8 mouse cellular contexts compared by ENCODE assay signal in genomic region chr15:97825941-97826587, GRCm38 (mm10). TPM values are rescaled to one million over a fixed set of nuclear protein-coding genes. Genes with fewer than 3 reads are reported as not detected.
A peak's percentile ranks its signal among the peaks of the same experiment; 100 is the strongest.
DNase-seq lines count a peak whose midpoint lies in the region; ATAC-seq and TF ChIP-seq lines count a peak whose summit lies in the region.

No protein-coding gene starts in this region.

- WGBS in heart, embryonic 13.5 days: 38% methylated on average over 12 of the region's 12 CpGs
- 44% methylated on average over 12 of the region's 12 CpGs for WGBS in hindbrain, embryonic 10.5 days
- WGBS in midbrain, embryonic 10.5 days: 41% methylated on average over 12 of the region's 12 CpGs

- peak overlapping the region; percentile 69 for H3K4me2 ChIP-seq in heart, embryonic 13.5 days
- peak overlapping the region; percentile 96 for H3K4me2 ChIP-seq in CH12.LX (ENCODE audit: insufficient read depth, low read depth, poor library complexity, severe bottlenecking)

- H3K4me1 ChIP-seq in heart, embryonic 13.5 days: peaks cover 94% of the 10 kb centered on the region
- H3K4me1 ChIP-seq in CH12.LX (ENCODE audit: control insufficient read depth in 1 of 2, insufficient read depth in 2 of 2): peaks cover 49 to 87% of the 10 kb centered on the region in 2 experiments
- H3K4me1 ChIP-seq in hindbrain, embryonic 10.5 days (replicated peaks): peaks cover 96% of the 10 kb centered on the region
- peaks cover 94% of the 10 kb centered on the region for H3K4me1 ChIP-seq in midbrain, embryonic 10.5 days

- peaks cover 18% of the 10 kb centered on the region; the same call in 1 of the 2 replicates for H3K36me3 ChIP-seq in heart, embryonic 13.5 days
- H3K36me3 ChIP-seq in CH12.LX (replicated peaks in 1 of 2; ENCODE audit: control insufficient read depth in 1 of 2, insufficient read depth in 1 of 2, low read length in 1 of 2): peaks cover 0 to 13% of the 10 kb centered on the region in 2 experiments
- H3K36me3 ChIP-seq in hindbrain, embryonic 10.5 days: peaks cover 13% of the 10 kb centered on the region
- peaks cover 8% of the 10 kb centered on the region for H3K36me3 ChIP-seq in midbrain, embryonic 10.5 days

- H3K9ac ChIP-seq in heart, embryonic 13.5 days: peak overlapping the region; percentile 77
- peak overlapping the region; percentile 80 for H3K9ac ChIP-seq in CH12.LX (ENCODE audit: insufficient read depth, low read depth)

- no peak for TF ChIP-seq RAD21 in CH12.LX (IDR thresholded peaks at IDR 0.05; ENCODE audit: low read depth, low read length)

- dilution Hi-C loops in CH12.LX (cut with MboI; ENCODE audit: extremely low pct_ligation_motif_present, extremely low pct_unique_long_range_greater_than_20kb, low sequenced_read_pairs): no loop called here

- H3K27ac ChIP-seq in heart, embryonic 13.5 days (replicated peaks): peak overlapping the region; percentile 80
- H3K27ac ChIP-seq in CH12.LX (ENCODE audit: insufficient read depth, low read depth): peak overlapping the region; percentile 96
- peak overlapping the region; percentile 75 for H3K27ac ChIP-seq in hindbrain, embryonic 10.5 days
- H3K27ac ChIP-seq in midbrain, embryonic 10.5 days (replicated peaks): peak overlapping the region; percentile 11; the same call in 1 of the 2 replicates

- H3K79me2 ChIP-seq in CH12.LX (replicated peaks; ENCODE audit: control insufficient read depth, extremely low read depth, insufficient read depth, poor library complexity, severe bottlenecking): peaks cover 43% of the 10 kb centered on the region

- H3K9me3 ChIP-seq in heart, embryonic 13.5 days: no peaks in the 10 kb centered on the region
- H3K9me3 ChIP-seq in CH12.LX (replicated peaks; ENCODE audit: low read length): no peaks in the 10 kb centered on the region
- H3K9me3 ChIP-seq in hindbrain, embryonic 10.5 days: no peaks in the 10 kb centered on the region
- H3K9me3 ChIP-seq in midbrain, embryonic 10.5 days (replicated peaks): no peaks in the 10 kb centered on the region

- TF ChIP-seq EP300 in CH12.LX (IDR thresholded peaks at IDR 0.05; ENCODE audit: low read length): peak; percentile 81

- no peak for ATAC-seq in heart, embryonic 13.5 days (ENCODE audit: extremely low read depth, insufficient number of reproducible peaks, low FRiP score, low TSS enrichment)

- H3K4me3 ChIP-seq in heart, embryonic 13.5 days: peak overlapping the region; percentile 42
- H3K4me3 ChIP-seq in CH12.LX (replicated peaks in 1 of 3; ENCODE audit: low read depth in 2 of 3, low read length in 2 of 3, poor library complexity in 1 of 3): peak overlapping the region; percentile 32 to 60 (median 46)
- peak overlapping the region; percentile 41; the same call in 1 of the 2 replicates for H3K4me3 ChIP-seq in hindbrain, embryonic 10.5 days
- 0 out of 2 replicates have a peak overlapping the region, but pooled peaks have one; percentile 37 for H3K4me3 ChIP-seq in midbrain, embryonic 10.5 days

- in situ Hi-C loops in CH12.LX (cut with MboI; ENCODE audit: low pct_ligation_motif_present, low pct_unique_long_range_greater_than_20kb, low sequenced_read_pairs): loop anchor here (25.0 kb wide), 1 partner anchor 364 kb away; no protein-coding TSS in a partner anchor

- no peaks in the 10 kb centered on the region for H3K27me3 ChIP-seq in heart, embryonic 13.5 days (replicated peaks)
- no peaks in the 10 kb centered on the region for H3K27me3 ChIP-seq in CH12.LX (replicated peaks)
- peaks cover 22% of the 10 kb centered on the region for H3K27me3 ChIP-seq in hindbrain, embryonic 10.5 days (ENCODE audit: insufficient read depth, poor library complexity, severe bottlenecking)
- peaks cover 27% of the 10 kb centered on the region for H3K27me3 ChIP-seq in midbrain, embryonic 10.5 days (ENCODE audit: low read depth, poor library complexity, severe bottlenecking)

- intact Hi-C loops in heart, postnatal 25 days (cut with DNase I): loop anchor here (2.0 to 5.0 kb wide), 2 partner anchors 23 to 39 kb away; no protein-coding TSS in a partner anchor

- TF ChIP-seq CTCF in CH12.LX (conservative IDR thresholded peaks at IDR 0.05 in 1 of 2, IDR thresholded peaks at IDR 0.05 in 1 of 2; ENCODE audit: low read depth in 2 of 2, low read length in 2 of 2): no peak

- DNase-seq in heart, postnatal 25 days (ENCODE audit: low spot score): no peak
- DNase-seq in CH12.LX (ENCODE audit: extremely low read depth): peak; percentile 87
- no peak for DNase-seq in hindbrain, embryonic 10.5 days (ENCODE audit: low spot score)
- DNase-seq in midbrain, embryonic 10.5 days (ENCODE audit: low spot score): no peak
- DNase-seq in layer of hippocampus, postnatal 36 days: no peak
- DNase-seq in layer of hippocampus, adult 9-11 months: no peak
- DNase-seq in natural killer cell, adult 2 months (ENCODE audit: low spot score in 2 of 2): no peak

- peak; percentile 38 for TF ChIP-seq POLR2A in CH12.LX (IDR thresholded peaks at IDR 0.05; ENCODE audit: low read depth, low read length)

TF ChIP-seq in CH12.LX, 34 proteins besides CTCF, POLR2A, EP300 and RAD21 (continues in another document):
- TF ChIP-seq NELFE (IDR thresholded peaks at IDR 0.05; ENCODE audit: low read depth, low read length) (no peak), KAT2A (IDR thresholded peaks at IDR 0.05; ENCODE audit: insufficient replicate concordance, low read length) (0 out of 2 replicates have a peak, but pooled peaks have one; percentile 3), SIN3A (IDR thresholded peaks at IDR 0.05; ENCODE audit: low read length) (peak; percentile 25; the same call in 1 of the 2 replicates), MEF2A (IDR thresholded peaks at IDR 0.05; ENCODE audit: borderline replicate concordance, low read depth, low read length) (peak; percentile 51), E2F4 (IDR thresholded peaks at IDR 0.05; ENCODE audit: insufficient replicate concordance, low read depth, low read length) (no peak), RCOR1 (conservative IDR thresholded peaks at IDR 0.05; ENCODE audit: low read depth, low read length) (peak; percentile 77; the same call in 1 of the 2 replicates), ZMIZ1 (IDR thresholded peaks at IDR 0.05; ENCODE audit: low read depth, low read length) (no peak), CHD2 (IDR thresholded peaks at IDR 0.05; ENCODE audit: low read length) (0 out of 2 replicates have a peak, but pooled peaks have one; percentile 28), MXI1 (IDR thresholded peaks at IDR 0.05; ENCODE audit: low read depth, low read length) (no peak), SMC3 (IDR thresholded peaks at IDR 0.05; ENCODE audit: low read depth, low read length) (no peak), BHLHE40 (IDR thresholded peaks at IDR 0.05; ENCODE audit: low read depth, low read length) (peak; percentile 26; the same call in 1 of the 2 replicates), MAFK (IDR thresholded peaks at IDR 0.05; ENCODE audit: insufficient replicate concordance, low read length) (peak; percentile 53; the same call in 1 of the 2 replicates), MAZ (IDR thresholded peaks at IDR 0.05; ENCODE audit: low read depth, low read length) (peak; percentile 88), NRF1 (IDR thresholded peaks at IDR 0.05; ENCODE audit: low read depth, low read length) (no peak), CHD1 (IDR thresholded peaks at IDR 0.05; ENCODE audit: low read depth, low read length) (no peak), ZNF384 (IDR thresholded peaks at IDR 0.05; ENCODE audit: low read depth, low read length) (no peak), USF1 (IDR thresholded peaks at IDR 0.05; ENCODE audit: low read depth, low read length) (no peak), ZC3H11A (IDR thresholded peaks at IDR 0.05; ENCODE audit: low read depth, low read length) (no peak), UBTF (IDR thresholded peaks at IDR 0.05; ENCODE audit: low read depth, low read length) (no peak; the same call in 1 of the 2 replicates), MYC (IDR thresholded peaks at IDR 0.05; ENCODE audit: low read depth, low read length) (0 out of 2 replicates have a peak, but pooled peaks have one; percentile 36), ELF1 (IDR thresholded peaks at IDR 0.05; ENCODE audit: low read depth, low read length) (peak; percentile 67), USF2 (conservative IDR thresholded peaks at IDR 0.05; ENCODE audit: low read depth, low read length) (no peak), TBP (conservative IDR thresholded peaks at IDR 0.05; ENCODE audit: low read depth, low read length) (no peak), ETS1 (conservative IDR thresholded peaks at IDR 0.05; ENCODE audit: low read depth, low read length) (peak; percentile 80)

RNA-seq across cellular contexts. Expression of gene Hdac7, which starts 18.2 kb away (rescaled TPM):
- polyA plus RNA-seq in heart, embryonic 13.5 days (2015; fragmentation: Nextera tagmentation; extraction: Ambion mirVana): 23.4 and 23.7 TPM in 2 replicates
- 10 to 100 TPM; 30.3 to 33.0 TPM for total RNA-seq in heart, postnatal 25 days (2021)
- total RNA-seq in CH12.LX (2012; rRNA removed) (18.0 and 21.7 TPM in 2 replicates), CH12.LX (2014; rRNA removed) (17.7 and 19.8 TPM in 2 replicates)
- 47.8 and 55.2 TPM in 2 replicates for polyA plus RNA-seq in CH12.LX (2012; ENCODE audit: insufficient read length, low read depth)
- 25.7 and 32.7 TPM in 2 replicates for polyA plus RNA-seq in hindbrain, embryonic 10.5 days (2016; fragmentation: Nextera tagmentation; extraction: Ambion mirVana)
- 23.9 and 24.7 TPM in 2 replicates for polyA plus RNA-seq in midbrain, embryonic 10.5 days (2016; fragmentation: Nextera tagmentation; extraction: Ambion mirVana)
- 10 to 100 TPM; 21.3 to 25.0 TPM for total RNA-seq in layer of hippocampus, postnatal 36 days (2021)

RNA-seq across cellular contexts. Expression of gene Slc48a1, which starts 47.7 kb away (rescaled TPM):
- polyA plus RNA-seq in heart, embryonic 13.5 days (2015; fragmentation: Nextera tagmentation; extraction: Ambion mirVana): 70.2 and 70.8 TPM in 2 replicates
- 10 to 100 TPM; 76.5 to 83.0 TPM for total RNA-seq in heart, postnatal 25 days (2021)
- total RNA-seq in CH12.LX (2012; rRNA removed): 35.0 and 39.4 TPM in 2 replicates
- total RNA-seq in CH12.LX (2014; rRNA removed): 23.2 and 25.4 TPM in 2 replicates
- 50.6 and 56.0 TPM in 2 replicates for polyA plus RNA-seq in CH12.LX (2012; ENCODE audit: insufficient read length, low read depth)
- 28.8 and 31.3 TPM in 2 replicates for polyA plus RNA-seq in hindbrain, embryonic 10.5 days (2016; fragmentation: Nextera tagmentation; extraction: Ambion mirVana)
- polyA plus RNA-seq in midbrain, embryonic 10.5 days (2016; fragmentation: Nextera tagmentation; extraction: Ambion mirVana): 30.5 and 36.3 TPM in 2 replicates
- 100 to 1,000 TPM; 133 to 137 TPM for total RNA-seq in layer of hippocampus, postnatal 36 days (2021)

RNA-seq across cellular contexts. Expression of gene Rapgef3, which starts 58.3 kb away (rescaled TPM):
- polyA plus RNA-seq in heart, embryonic 13.5 days (2015; fragmentation: Nextera tagmentation; extraction: Ambion mirVana): 22.1 and 25.4 TPM in 2 replicates
- total RNA-seq in heart, postnatal 25 days (2021): 10 to 100 TPM; 20.7 to 26.5 TPM
- total RNA-seq in CH12.LX (2012; rRNA removed): 2.8 and 3.4 TPM in 2 replicates
- total RNA-seq in CH12.LX (2014; rRNA removed): 2.2 and 3.2 TPM in 2 replicates
- polyA plus RNA-seq in CH12.LX (2012; ENCODE audit: insufficient read length, low read depth): 1.7 and 2.5 TPM in 2 replicates
- polyA plus RNA-seq in hindbrain, embryonic 10.5 days (2016; fragmentation: Nextera tagmentation; extraction: Ambion mirVana): 6.2 and 6.7 TPM in 2 replicates
- 5.3 and 6.0 TPM in 2 replicates for polyA plus RNA-seq in midbrain, embryonic 10.5 days (2016; fragmentation: Nextera tagmentation; extraction: Ambion mirVana)
- total RNA-seq in layer of hippocampus, postnatal 36 days (2021): 10 to 100 TPM; 41.0 to 59.9 TPM

Comparison
In these comparisons a context has a peak if more than half of its experiments do, and no peak if none do; other contexts are left out.
1. H3K27ac ChIP-seq: peak in every context shown above with its lines; median percentile 96 in CH12.LX; 80 in heart, embryonic 13.5 days; 75 in hindbrain, embryonic 10.5 days; 11 in midbrain, embryonic 10.5 days.